In the genomic region with DNA sequence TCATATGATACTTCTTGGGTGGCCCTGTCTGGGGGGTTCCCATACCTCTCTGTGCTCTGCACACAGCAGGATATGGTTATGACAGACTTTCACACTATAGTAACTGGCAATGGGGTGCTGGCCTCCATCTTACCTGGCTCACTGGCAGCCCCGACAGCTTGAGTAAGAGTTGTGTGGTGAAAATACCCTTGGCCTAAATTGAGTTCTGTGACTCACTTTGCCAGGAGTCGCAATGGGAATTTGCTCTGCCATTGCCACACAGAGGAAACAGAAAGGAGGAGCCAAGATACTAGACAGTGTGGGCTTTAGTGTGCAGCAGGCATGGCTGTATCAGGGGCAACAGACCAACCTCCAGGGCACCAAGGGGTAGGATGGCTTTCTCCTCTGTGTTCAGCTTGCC, we compare ENCODE assay signal across 13 mouse cellular contexts.
"Had no signal": no experiment of that assay in that cellular context is flagged by ENCODE, and none has a peak within 500 bp of the region (broad histone marks: within the 10 kb centered on the region; RNA-seq: fewer than 3 reads in every experiment).

No protein-coding gene starts in this region.

- H3K4me2 ChIP-seq: limb, embryonic 12.5 days; liver, embryonic 13.5 days; lung, embryonic 15.5 days; midbrain, embryonic 12.5 days; stomach, embryonic 15.5 days had no signal

- ATAC-seq: liver, postnatal 0 days had no signal

- H3K9ac ChIP-seq: limb, embryonic 12.5 days; liver, embryonic 13.5 days; liver, postnatal 0 days; lung, embryonic 15.5 days; midbrain, embryonic 12.5 days; stomach, embryonic 15.5 days had no signal

- H3K9me3 ChIP-seq: limb, embryonic 12.5 days; liver, embryonic 13.5 days; lung, embryonic 15.5 days; megakaryocyte, embryonic 14.5 days; midbrain, embryonic 12.5 days; stomach, embryonic 15.5 days had no signal

- H3K4me3 ChIP-seq: limb, embryonic 12.5 days; liver, embryonic 13.5 days; lung, embryonic 15.5 days; megakaryocyte, embryonic 14.5 days; midbrain, embryonic 12.5 days; stomach, embryonic 15.5 days had no signal

- H3K36me3 ChIP-seq: limb, embryonic 12.5 days; liver, embryonic 13.5 days; lung, embryonic 15.5 days; midbrain, embryonic 12.5 days; stomach, embryonic 15.5 days had no signal

- H3K27ac ChIP-seq: limb, embryonic 12.5 days; liver, embryonic 13.5 days; lung, embryonic 15.5 days; macrophage; midbrain, embryonic 12.5 days; stomach, embryonic 15.5 days had no signal

- H3K27me3 ChIP-seq: limb, embryonic 12.5 days; lung, embryonic 15.5 days; midbrain, embryonic 12.5 days; stomach, embryonic 15.5 days had no signal

- DNase-seq: layer of hippocampus, postnatal 36 days; liver; liver, embryonic 13.5 days; liver, postnatal 0 days; lung, postnatal 14 days; right cerebral cortex, postnatal 14 days; thymus, postnatal 36 days had no signal
